Mouse (Mus musculus): ENCODE results near the gene Vasp. TPM values are rescaled to one million over a fixed set of nuclear protein-coding genes. Genes with fewer than 3 reads are reported as not detected.

Vasp gene
- polyA plus RNA-seq, 1 experiment = 325 TPM

DNA sequence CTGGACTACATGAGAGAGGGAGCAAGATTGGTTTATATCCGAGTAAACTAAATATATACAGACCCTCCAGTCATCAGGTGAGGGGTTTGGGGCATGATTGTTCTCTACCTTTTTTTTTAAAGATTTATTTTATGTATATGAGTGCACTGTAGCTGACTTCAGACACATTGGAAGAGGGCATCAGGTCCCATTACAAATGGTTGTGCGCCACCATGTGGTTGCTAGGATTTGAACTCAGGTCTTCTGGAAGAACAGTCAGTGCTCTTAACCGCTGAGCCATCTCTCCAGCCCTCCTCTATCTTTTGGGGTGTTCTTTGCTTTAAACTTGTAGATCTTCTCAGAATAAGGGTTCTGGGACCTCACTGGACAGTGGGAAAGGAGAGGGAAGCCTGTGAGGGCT lies 51.6 kb downstream of the Vasp start:
- TF ChIP-seq POLR2A (IDR thresholded peaks at IDR 0.05; ENCODE audit: control insufficient read depth, extremely low read depth, insufficient read depth, low read length, poor library complexity) (no peak), CTCF (IDR thresholded peaks at IDR 0.05; ENCODE audit: borderline replicate concordance, control insufficient read depth, extremely low read depth, insufficient read depth, low read length, poor library complexity) (no peak)
- 90% methylated on average over 3 of the region's 3 CpGs for WGBS
- H3K4me1 ChIP-seq (replicated peaks; ENCODE audit: control insufficient read depth, insufficient read depth, low read length) = 0 out of 2 replicates have a peak, but pooled peaks cover 2% of the 10 kb centered on the region

DNA sequence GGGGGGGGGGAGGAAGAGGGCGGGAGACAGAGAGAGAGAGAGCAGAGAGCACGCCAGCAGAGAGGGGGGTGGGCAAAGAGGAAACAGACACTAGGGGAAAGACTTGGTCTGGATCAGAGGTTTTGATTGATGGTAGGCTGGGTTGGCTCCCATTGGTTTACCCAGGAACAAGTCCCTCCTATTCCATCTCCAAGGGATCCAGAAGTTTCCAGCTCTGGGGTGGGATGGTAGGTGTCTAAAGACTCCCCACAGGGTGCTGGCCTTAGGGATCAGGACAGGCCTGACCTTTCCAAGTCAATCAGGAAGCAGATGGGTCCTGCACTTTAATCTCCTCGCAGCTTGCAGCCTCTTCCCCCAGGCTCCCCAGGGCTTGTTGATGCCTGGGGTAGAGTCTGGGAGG lies 53.7 kb downstream of the Vasp start:
- WGBS = 8% methylated on average over 2 of the region's 3 CpGs
- H3K27me3 ChIP-seq (ENCODE audit: control insufficient read depth, insufficient read depth, low read length) = no peaks in the 10 kb centered on the region; the same call in 1 of the 2 replicates
- TF ChIP-seq CTCF (IDR thresholded peaks at IDR 0.05; ENCODE audit: borderline replicate concordance, control insufficient read depth, extremely low read depth, insufficient read depth, low read length, poor library complexity) (no peak), POLR2A (IDR thresholded peaks at IDR 0.05; ENCODE audit: control insufficient read depth, extremely low read depth, insufficient read depth, low read length, poor library complexity) (no peak)
- no peaks in the 10 kb centered on the region for H3K36me3 ChIP-seq (ENCODE audit: control insufficient read depth, insufficient read depth, low read length)
- H3K4me1 ChIP-seq (replicated peaks; ENCODE audit: control insufficient read depth, insufficient read depth, low read length) = peaks cover 7% of the 10 kb centered on the region; the same call in 1 of the 2 replicates
- H3K27ac ChIP-seq (ENCODE audit: control insufficient read depth, insufficient read depth, low read length) = no peak overlapping the region
- no peak for DNase-seq
- no peak overlapping the region for H3K4me3 ChIP-seq (ENCODE audit: control insufficient read depth, insufficient read depth, low read length)

More for the DNA sequence above, 51.6 kb downstream of the Vasp start:
- no peak for DNase-seq
- Histone ChIP-seq H3K4me3 (ENCODE audit: control insufficient read depth, insufficient read depth, low read length) (no peak overlapping the region), H3K27me3 (ENCODE audit: control insufficient read depth, insufficient read depth, low read length) (no peaks in the 10 kb centered on the region; the same call in 1 of the 2 replicates), H3K36me3 (ENCODE audit: control insufficient read depth, insufficient read depth, low read length) (no peaks in the 10 kb centered on the region), H3K27ac (ENCODE audit: control insufficient read depth, insufficient read depth, low read length) (no peak overlapping the region)

DNA sequence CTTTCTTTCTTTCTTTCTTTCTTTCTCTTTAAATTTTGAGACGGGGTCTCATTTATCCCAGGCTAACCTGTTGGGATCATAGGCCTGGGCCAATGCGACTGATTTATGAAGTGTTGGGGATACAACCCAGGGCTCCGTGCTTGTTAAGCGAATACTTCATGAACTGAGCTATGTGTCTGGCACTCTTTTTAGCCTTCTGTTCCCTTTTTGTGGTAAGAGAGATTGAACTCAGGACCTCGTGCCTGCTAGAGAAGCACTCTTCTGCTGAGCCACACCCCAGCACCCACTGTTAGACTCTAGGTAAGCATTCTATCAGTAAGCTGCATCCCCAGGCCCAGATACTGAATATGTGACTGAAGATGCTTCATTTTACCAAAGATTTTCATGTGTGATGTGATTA lies 54.1 kb downstream of the Vasp start:
- no peak for DNase-seq
- no peaks in the 10 kb centered on the region for H3K36me3 ChIP-seq (ENCODE audit: control insufficient read depth, insufficient read depth, low read length)
- no peak overlapping the region for H3K27ac ChIP-seq (ENCODE audit: control insufficient read depth, insufficient read depth, low read length)
- TF ChIP-seq POLR2A (IDR thresholded peaks at IDR 0.05; ENCODE audit: control insufficient read depth, extremely low read depth, insufficient read depth, low read length, poor library complexity) (no peak), CTCF (IDR thresholded peaks at IDR 0.05; ENCODE audit: borderline replicate concordance, control insufficient read depth, extremely low read depth, insufficient read depth, low read length, poor library complexity) (no peak)
- peaks cover under 1% of the 10 kb centered on the region; the same call in 1 of the 2 replicates for H3K27me3 ChIP-seq (ENCODE audit: control insufficient read depth, insufficient read depth, low read length)
- 14% methylated on average over 5 of the region's 5 CpGs for WGBS
- no peak overlapping the region for H3K4me3 ChIP-seq (ENCODE audit: control insufficient read depth, insufficient read depth, low read length)
- peaks cover 9% of the 10 kb centered on the region; the same call in 1 of the 2 replicates for H3K4me1 ChIP-seq (replicated peaks; ENCODE audit: control insufficient read depth, insufficient read depth, low read length)

DNA sequence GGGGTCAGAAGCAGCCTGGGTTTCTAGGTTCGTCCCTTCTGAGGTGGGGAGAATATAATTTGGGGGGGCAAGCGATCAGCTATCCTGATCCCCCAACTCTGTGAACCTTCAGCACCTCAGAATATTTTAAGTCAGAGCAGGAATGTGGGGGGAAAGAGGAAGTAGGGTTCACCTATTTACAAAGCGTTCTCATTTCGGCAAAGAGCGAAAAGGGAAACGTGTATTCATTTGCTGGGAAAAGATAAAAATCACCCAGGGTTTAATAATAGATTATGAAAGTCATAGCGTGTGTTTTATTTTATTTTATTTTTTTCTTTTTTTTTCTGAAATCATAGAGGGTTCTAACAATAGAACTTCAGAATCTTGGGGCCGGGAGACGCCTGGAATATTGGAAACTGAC lies 56.7 kb downstream of the Vasp start:
- Histone ChIP-seq H3K36me3 (ENCODE audit: control insufficient read depth, insufficient read depth, low read length) (no peaks in the 10 kb centered on the region), H3K4me3 (ENCODE audit: control insufficient read depth, insufficient read depth, low read length) (no peak overlapping the region), H3K27me3 (ENCODE audit: control insufficient read depth, insufficient read depth, low read length) (peaks cover 2% of the 10 kb centered on the region; the same call in 1 of the 2 replicates), H3K4me1 (replicated peaks; ENCODE audit: control insufficient read depth, insufficient read depth, low read length) (peaks cover 11% of the 10 kb centered on the region; the same call in 1 of the 2 replicates), H3K27ac (ENCODE audit: control insufficient read depth, insufficient read depth, low read length) (no peak overlapping the region)
- 9% methylated on average over 9 of the region's 9 CpGs for WGBS
- DNase-seq = no peak
- TF ChIP-seq CTCF (IDR thresholded peaks at IDR 0.05; ENCODE audit: borderline replicate concordance, control insufficient read depth, extremely low read depth, insufficient read depth, low read length, poor library complexity) = no peak
- no peak for TF ChIP-seq POLR2A (IDR thresholded peaks at IDR 0.05; ENCODE audit: control insufficient read depth, extremely low read depth, insufficient read depth, low read length, poor library complexity)

DNA sequence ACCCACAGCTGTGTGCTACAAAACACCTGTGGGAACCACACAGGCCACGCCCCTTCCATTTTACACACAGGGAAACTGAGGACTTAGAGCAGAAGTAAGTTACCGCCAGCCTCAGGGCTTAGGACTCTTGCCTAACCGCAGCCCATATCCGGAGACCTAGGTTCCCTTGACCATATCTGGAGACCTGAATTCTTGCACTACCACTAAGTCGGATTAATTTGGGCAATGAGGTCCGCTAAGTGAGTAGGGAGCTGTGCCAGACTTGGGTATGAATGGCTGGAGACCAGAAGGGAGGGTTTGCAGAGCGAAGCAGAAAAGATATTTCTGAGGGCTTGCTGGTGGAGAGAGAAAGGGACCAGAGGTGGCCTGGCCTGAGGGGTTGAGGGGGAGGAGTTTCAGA lies 57.2 kb downstream of the Vasp start:
- H3K36me3 ChIP-seq (ENCODE audit: control insufficient read depth, insufficient read depth, low read length) = no peaks in the 10 kb centered on the region
- H3K27ac ChIP-seq (ENCODE audit: control insufficient read depth, insufficient read depth, low read length) = no peak overlapping the region
- peaks cover 11% of the 10 kb centered on the region; the same call in 1 of the 2 replicates for H3K4me1 ChIP-seq (replicated peaks; ENCODE audit: control insufficient read depth, insufficient read depth, low read length)
- 18% methylated on average over 7 of the region's 7 CpGs for WGBS
- H3K4me3 ChIP-seq (ENCODE audit: control insufficient read depth, insufficient read depth, low read length) = no peak overlapping the region
- no peak for DNase-seq
- peaks cover 2% of the 10 kb centered on the region; the same call in 1 of the 2 replicates for H3K27me3 ChIP-seq (ENCODE audit: control insufficient read depth, insufficient read depth, low read length)
- TF ChIP-seq CTCF (IDR thresholded peaks at IDR 0.05; ENCODE audit: borderline replicate concordance, control insufficient read depth, extremely low read depth, insufficient read depth, low read length, poor library complexity) (no peak), POLR2A (IDR thresholded peaks at IDR 0.05; ENCODE audit: control insufficient read depth, extremely low read depth, insufficient read depth, low read length, poor library complexity) (no peak)

DNA sequence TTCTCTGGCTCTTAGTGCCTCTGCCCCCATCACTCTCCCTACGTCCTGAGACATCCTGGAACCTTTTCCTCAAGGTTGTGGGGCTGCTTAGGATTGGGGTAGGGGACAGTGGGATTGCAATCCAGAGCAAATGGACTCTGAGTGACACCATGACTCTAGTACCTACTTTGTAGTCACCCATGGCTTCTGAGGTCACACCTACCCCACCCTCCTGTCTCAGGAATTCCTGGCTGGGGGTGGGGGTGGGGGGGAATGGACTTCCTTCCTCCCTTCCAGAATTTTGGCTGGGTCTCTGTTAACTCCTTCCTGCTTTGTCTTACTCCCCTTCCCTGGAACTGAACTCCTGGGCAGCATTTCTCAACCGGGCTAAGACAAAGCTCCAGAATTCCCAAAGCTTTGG lies 58.2 kb downstream of the Vasp start:
- no peak for DNase-seq
- Histone ChIP-seq H3K27ac (ENCODE audit: control insufficient read depth, insufficient read depth, low read length) (no peak overlapping the region), H3K27me3 (ENCODE audit: control insufficient read depth, insufficient read depth, low read length) (peaks cover 2% of the 10 kb centered on the region; the same call in 1 of the 2 replicates), H3K36me3 (ENCODE audit: control insufficient read depth, insufficient read depth, low read length) (no peaks in the 10 kb centered on the region), H3K4me3 (ENCODE audit: control insufficient read depth, insufficient read depth, low read length) (no peak overlapping the region), H3K4me1 (replicated peaks; ENCODE audit: control insufficient read depth, insufficient read depth, low read length) (peaks cover 11% of the 10 kb centered on the region; the same call in 1 of the 2 replicates)
- TF ChIP-seq POLR2A (IDR thresholded peaks at IDR 0.05; ENCODE audit: control insufficient read depth, extremely low read depth, insufficient read depth, low read length, poor library complexity) = no peak
- no peak for TF ChIP-seq CTCF (IDR thresholded peaks at IDR 0.05; ENCODE audit: borderline replicate concordance, control insufficient read depth, extremely low read depth, insufficient read depth, low read length, poor library complexity)
- WGBS = 83% methylated on average over 2 of the region's 2 CpGs

All from thymus, adult 2 months (tissue).